Mouse (Mus musculus) intestine, postnatal 0 days (tissue): Measurements from ENCODE around the gene Hepacam. TPM values are rescaled to one million over a fixed set of nuclear protein-coding genes. Genes with fewer than 3 reads are reported as not detected.

Experiments
- ATAC-seq: fragments of 200-750 bp; cut with Nextera tagmentation; 2 replicates; pipeline ENCODE4 v1.8.0; 2017; ENCODE audit warnings: mild to moderate bottlenecking, moderate TSS enrichment, moderate library complexity
- H3K27ac ChIP-seq: fragments of 300-500 bp; sonication (generic); 2 replicates; pipeline ENCODE4 v1.5.1; 2014; ENCODE audit warnings: mild to moderate bottlenecking, low read depth, low read length, moderate library complexity
- H3K27me3 ChIP-seq: fragments of 300-500 bp; sonication (generic); replicated peaks from 2 replicates; pipeline ENCODE4 v1.6.1; 2014; ENCODE audit warnings: low read length, mixed read lengths; ENCODE audit not compliant: control insufficient read depth, insufficient read depth
- H3K36me3 ChIP-seq: fragments of 300-500 bp; sonication (generic); 2 replicates; pipeline ENCODE4 v1.6.1; 2014; ENCODE audit warnings: mild to moderate bottlenecking, moderate library complexity; ENCODE audit not compliant: control insufficient read depth, insufficient read depth
- H3K4me1 ChIP-seq: fragments of 300-500 bp; sonication (generic); replicated peaks from 2 replicates; pipeline ENCODE4 v1.6.1; 2014; ENCODE audit warnings: antibody characterized with exemption, low read length, mixed read lengths; ENCODE audit not compliant: control insufficient read depth, insufficient read depth
- H3K4me2 ChIP-seq: fragments of 300-500 bp; sonication (generic); replicated peaks from 2 replicates; pipeline ENCODE4 v1.6.1; 2014; ENCODE audit warnings: low read depth, mild to moderate bottlenecking, moderate library complexity
- H3K4me3 ChIP-seq: fragments of 300-500 bp; sonication (generic); 2 replicates; pipeline ENCODE4 v1.5.1; 2014; ENCODE audit warnings: low read depth, low read length
- H3K9ac ChIP-seq: fragments of 300-500 bp; sonication (generic); 2 replicates; pipeline ENCODE4 v1.6.1; 2014; ENCODE audit warnings: mild to moderate bottlenecking, low read depth, low read length
- H3K9me3 ChIP-seq: fragments of 300-500 bp; sonication (generic); 2 replicates; pipeline ENCODE4 v1.6.1; 2016; ENCODE audit warnings: mixed run types; ENCODE audit not compliant: control insufficient read depth
- CTCF ChIP-seq: sonication (generic); IDR thresholded peaks from 2 replicates; pipeline ENCODE4 v1.5.1; 2016; ENCODE audit warnings: low read depth, mild to moderate bottlenecking, control low read depth, antibody characterized with exemption, moderate library complexity
- WGBS: fragments of 180-500 bp; shearing (Covaris S2); extraction: QIAGEN DNeasy Blood & Tissue Kit; methylation state at CpG from one replicate; pipeline ENCODE4 v1.1.7; 2014; 5-methylcytosine and 5-hydroxymethylcytosine counted together
- polyA plus RNA-seq: library from polyadenylated mRNA; unstranded; fragments of >200 nt; fragmentation: Nextera tagmentation; extraction: Ambion mirVana; gene quantifications from 2 replicates; pipeline ENCODE4 v1.2.1, GENCODE M21; 2015

The Hepacam gene
- polyA plus RNA-seq, 1 experiment from 2014 or later = 0.18 TPM

DNA sequence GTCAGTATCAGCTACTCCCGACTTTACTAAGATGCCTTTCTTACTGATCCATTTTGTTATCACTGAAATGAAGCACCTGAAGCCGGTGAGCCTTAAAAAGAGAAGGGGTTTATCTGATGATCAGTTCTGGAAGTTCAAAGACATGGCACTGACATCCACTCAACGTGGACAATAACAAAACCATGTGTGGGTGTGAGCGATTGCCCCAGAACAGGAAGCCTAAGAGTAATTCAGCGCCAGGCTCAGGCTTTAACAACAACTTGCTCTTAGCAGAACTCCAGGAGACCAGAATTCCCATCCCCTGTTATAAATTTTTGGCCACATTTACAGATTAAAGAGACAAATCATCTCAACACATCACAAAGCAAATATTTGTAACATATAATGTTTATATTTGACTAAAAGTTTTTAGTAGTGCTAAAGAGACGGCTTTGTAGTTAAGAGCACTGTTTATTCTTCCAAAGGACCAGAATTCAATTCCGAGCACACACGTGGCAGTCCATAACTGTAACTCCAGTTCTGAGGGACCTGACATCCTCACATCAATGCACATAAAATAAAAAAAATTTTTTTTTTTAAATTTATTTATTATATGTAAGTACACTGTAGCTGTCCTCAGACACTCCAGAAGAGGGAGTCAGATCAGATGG lies 26.5 kb downstream of the Hepacam start:
- WGBS = 53% methylated on average over 8 of the region's 8 CpGs
- no peak overlapping the region for H3K27ac ChIP-seq
- H3K4me1 ChIP-seq = no peaks in the 10 kb centered on the region
- no peak overlapping the region for H3K4me2 ChIP-seq
- H3K27me3 ChIP-seq = no peaks in the 10 kb centered on the region
- no peak for ATAC-seq
- H3K9me3 ChIP-seq = no peaks in the 10 kb centered on the region
- TF ChIP-seq CTCF = no peak
- no peaks in the 10 kb centered on the region for H3K36me3 ChIP-seq
- H3K4me3 ChIP-seq = no peak overlapping the region
- H3K9ac ChIP-seq = no peak overlapping the region

DNA sequence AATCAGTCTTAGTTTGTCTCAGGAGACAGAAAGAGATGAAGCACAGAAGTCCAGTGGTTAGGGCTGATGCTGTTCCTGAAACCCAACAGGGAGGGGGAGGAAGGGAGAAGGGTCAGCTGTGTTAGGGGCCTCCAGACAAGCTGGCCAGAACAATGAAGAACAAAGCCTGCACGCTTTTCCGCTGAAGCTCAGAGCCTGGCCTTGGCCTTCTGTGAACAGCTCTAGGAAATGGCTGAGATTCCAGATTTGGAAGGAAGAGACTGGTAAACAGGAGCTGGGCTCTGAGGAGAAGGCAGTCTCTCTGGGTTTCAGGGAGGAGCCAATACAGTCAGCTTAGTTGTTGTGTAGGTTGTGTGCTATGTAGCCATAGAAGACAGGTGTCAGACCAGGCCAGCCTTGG lies 33.4 kb downstream of the Hepacam start:
- Histone ChIP-seq H3K4me2 (no peak overlapping the region), H3K4me1 (no peaks in the 10 kb centered on the region), H3K9me3 (no peaks in the 10 kb centered on the region), H3K9ac (no peak overlapping the region), H3K27ac (0 out of 2 replicates have a peak overlapping the region, but pooled peaks have one; percentile 58), H3K27me3 (no peaks in the 10 kb centered on the region), H3K4me3 (no peak overlapping the region), H3K36me3 (no peaks in the 10 kb centered on the region)
- WGBS = 85% methylated on average over 2 of the region's 2 CpGs
- TF ChIP-seq CTCF = no peak
- no peak for ATAC-seq

DNA sequence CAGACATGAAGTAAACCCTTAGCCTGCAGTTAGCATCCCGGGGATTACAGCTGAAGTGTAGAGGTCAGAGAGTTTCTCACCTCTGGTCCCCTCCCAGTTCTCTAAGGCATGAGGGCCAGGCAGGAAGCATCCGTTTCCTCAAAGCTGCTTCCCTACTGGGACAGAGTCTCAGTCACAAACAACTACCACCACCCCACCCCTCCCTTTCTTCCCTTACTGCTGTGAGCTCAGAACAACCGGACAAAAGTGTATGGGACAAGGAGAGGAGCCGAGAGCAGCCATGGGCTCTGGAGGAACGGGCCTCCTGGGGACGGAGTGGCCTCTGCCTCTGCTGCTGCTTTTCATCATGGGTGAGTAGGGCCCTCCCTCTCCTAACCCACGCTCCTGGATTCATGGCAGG lies 34.7 kb downstream of the Hepacam start, which contains the start of gene Robo4:
TSS of gene Robo4 (plus strand) at position 96 of the 400 bp plus-strand sequence.
- Histone ChIP-seq H3K9me3 (no peaks in the 10 kb centered on the region), H3K4me1 (no peaks in the 10 kb centered on the region)
- ATAC-seq = no peak

DNA sequence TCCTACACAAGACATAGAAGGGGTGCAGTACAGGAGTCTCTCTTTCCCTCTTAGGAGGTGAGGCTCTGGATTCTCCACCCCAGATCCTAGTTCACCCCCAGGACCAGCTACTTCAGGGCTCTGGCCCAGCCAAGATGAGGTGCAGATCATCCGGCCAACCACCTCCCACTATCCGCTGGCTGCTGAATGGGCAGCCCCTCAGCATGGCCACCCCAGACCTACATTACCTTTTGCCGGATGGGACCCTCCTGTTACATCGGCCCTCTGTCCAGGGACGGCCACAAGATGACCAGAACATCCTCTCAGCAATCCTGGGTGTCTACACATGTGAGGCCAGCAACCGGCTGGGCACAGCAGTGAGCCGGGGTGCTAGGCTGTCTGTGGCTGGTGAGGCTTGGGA lies 35.4 kb downstream of the Hepacam start:
- Histone ChIP-seq H3K27ac (0 out of 2 replicates have a peak overlapping the region, but pooled peaks have one; percentile 21), H3K36me3 (no peaks in the 10 kb centered on the region), H3K4me3 (peak overlapping the region; percentile 18), H3K27me3 (no peaks in the 10 kb centered on the region), H3K4me2 (no peak overlapping the region), H3K9ac (0 out of 2 replicates have a peak overlapping the region, but pooled peaks have one; percentile 17), H3K4me1 (no peaks in the 10 kb centered on the region), H3K9me3 (no peaks in the 10 kb centered on the region)
- no peak for TF ChIP-seq CTCF
- ATAC-seq = no peak
- WGBS = 85% methylated on average over 7 of the region's 7 CpGs

More for the DNA sequence above, 34.7 kb downstream of the Hepacam start, which contains the start of gene Robo4:
- Histone ChIP-seq H3K36me3 (no peaks in the 10 kb centered on the region), H3K4me3 (peak within 1 kb of the TSS; percentile 18), H3K4me2 (no peak within 1 kb of the TSS), H3K9ac (0 out of 2 replicates have a peak within 1 kb of the TSS, but pooled peaks have one; percentile 17), H3K27ac (peak within 1 kb of the TSS; percentile 58), H3K27me3 (no peaks in the 10 kb centered on the region)
- TF ChIP-seq CTCF = no peak
- WGBS = 24% methylated on average over 7 of the region's 7 CpGs

DNA sequence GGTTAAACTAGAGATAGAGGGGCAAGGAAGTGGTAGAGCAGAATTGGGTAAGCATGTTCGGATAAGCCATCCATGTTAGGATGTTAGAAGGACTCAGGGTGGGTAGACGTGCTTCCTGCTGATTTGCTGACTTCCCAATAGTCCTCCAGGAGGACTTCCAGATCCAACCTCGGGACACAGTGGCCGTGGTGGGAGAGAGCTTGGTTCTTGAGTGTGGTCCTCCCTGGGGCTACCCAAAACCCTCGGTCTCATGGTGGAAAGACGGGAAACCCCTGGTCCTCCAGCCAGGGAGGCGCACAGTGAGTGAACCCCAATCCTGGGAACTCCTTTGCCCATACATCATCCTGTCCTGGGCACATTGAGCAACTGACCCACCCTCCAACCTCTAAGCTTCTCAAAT lies 35.9 kb downstream of the Hepacam start:
- H3K27me3 ChIP-seq = no peaks in the 10 kb centered on the region
- H3K9ac ChIP-seq = no peak overlapping the region
- no peaks in the 10 kb centered on the region for H3K4me1 ChIP-seq
- WGBS = 76% methylated on average over 7 of the region's 7 CpGs
- no peak for TF ChIP-seq CTCF
- peak overlapping the region; percentile 21; the same call in 1 of the 2 replicates for H3K4me2 ChIP-seq
- H3K36me3 ChIP-seq = no peaks in the 10 kb centered on the region
- peak overlapping the region; percentile 18 for H3K4me3 ChIP-seq
- H3K9me3 ChIP-seq = no peaks in the 10 kb centered on the region
- no peak for ATAC-seq
- H3K27ac ChIP-seq = no peak overlapping the region

DNA sequence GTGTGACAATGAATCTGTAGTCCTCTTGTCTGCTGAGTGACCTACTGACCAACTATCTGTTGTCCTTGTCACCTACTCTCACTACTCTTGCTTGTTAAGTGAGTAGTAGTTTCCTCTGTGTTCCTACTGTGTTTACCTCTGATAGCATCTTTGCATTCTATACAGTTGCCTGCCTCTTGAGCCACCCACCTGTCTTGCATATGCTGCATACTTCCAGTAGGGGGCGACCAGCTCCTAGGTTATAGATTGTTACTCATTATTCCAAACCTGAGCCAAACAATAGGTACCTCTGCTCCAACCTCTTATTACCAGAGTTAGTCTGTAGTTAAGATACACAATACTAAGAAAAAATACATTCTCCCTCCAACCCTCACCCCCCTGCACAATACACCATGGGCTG lies 39.2 kb downstream of the Hepacam start:
- no peaks in the 10 kb centered on the region for H3K36me3 ChIP-seq
- H3K4me1 ChIP-seq = no peaks in the 10 kb centered on the region
- H3K9me3 ChIP-seq = no peaks in the 10 kb centered on the region
- H3K9ac ChIP-seq = no peak overlapping the region
- H3K4me2 ChIP-seq = no peak overlapping the region
- H3K27me3 ChIP-seq = no peaks in the 10 kb centered on the region
- WGBS = 0% methylated on average over 1 of the region's 1 CpGs
- peak; percentile 82 for TF ChIP-seq CTCF
- H3K4me3 ChIP-seq = no peak overlapping the region
- no peak for ATAC-seq
- no peak overlapping the region for H3K27ac ChIP-seq
